Mouse (Mus musculus) layer of hippocampus, adult 2 months (tissue): Measurements from ENCODE around the gene Gpr171. TPM values are rescaled to one million over a fixed set of nuclear protein-coding genes. Genes with fewer than 3 reads are reported as not detected.
A peak's percentile ranks its signal among the peaks of the same experiment; 100 is the strongest.
"Not testable (repeated sequence)": the region's sequence is repeated elsewhere in the genome, so short reads cannot be mapped to it uniquely, and the experiment has no call there.

Source experiments
- DNase-seq, 2 experiments: peaks; one replicate each; pipeline ENCODE4 v3.0.0; 2022; ENCODE audit warnings: low spot score in 2 of 2
- H3K27ac ChIP-seq: fragments of 200-600 bp; 2 replicates; pipeline ENCODE4 v1.8.1; 2022
- H3K4me3 ChIP-seq: fragments of 200-600 bp; 2 replicates; pipeline ENCODE4 v1.8.1; 2022; ENCODE audit warnings: mild to moderate bottlenecking
- CTCF ChIP-seq: fragments of 200-600 bp; conservative IDR thresholded peaks from 2 replicates; pipeline ENCODE4 v1.8.1; 2022; ENCODE audit warnings: antibody characterized with exemption, mild to moderate bottlenecking, moderate library complexity
- long read RNA-seq, 2 experiments: library from polyadenylated mRNA; stranded (forward); transcript quantifications; one replicate each; pipeline ENCODE4 v2.0.0; 2021; ENCODE audit warnings: borderline mapping rate in 2 of 2
- total RNA-seq, 2 experiments: library from RNA; stranded (reverse); gene quantifications; 2 replicates each; pipeline ENCODE4 v1.2.3; 2021

The Gpr171 gene
- not detected for total RNA-seq
- long read RNA-seq, experiment 1 = 0 reads
- long read RNA-seq, experiment 2 = 0 reads

- DNase-seq = no peak
- H3K4me3 ChIP-seq = no peak within 1 kb of the TSS
- TF ChIP-seq CTCF = no peak
- H3K27ac ChIP-seq = no peak within 1 kb of the TSS
Observed at GRCm38 (mm10) chr3:59101218-59101986, at the start of gene Gpr171. Gpr171 (minus strand) TSS chr3:59101821.

GRCm38 (mm10) chr3:59150624-59151023 lies 49.0 kb upstream of the Gpr171 start:
- no peak for TF ChIP-seq CTCF
- Histone ChIP-seq H3K4me3 (no peak overlapping the region), H3K27ac (no peak overlapping the region)
- DNase-seq = no peak

- Histone ChIP-seq H3K4me3 (no peak overlapping the region), H3K27ac (peak overlapping the region; percentile 63)
- peak in 1 of 2 experiments; percentile 39 for DNase-seq
- TF ChIP-seq CTCF = no peak
Observed at GRCm38 (mm10) chr3:59149646-59150045, 48.0 kb upstream of the Gpr171 start.

GRCm38 (mm10) chr3:59145194-59145593 lies 43.6 kb upstream of the Gpr171 start:
- no peak for TF ChIP-seq CTCF
- Histone ChIP-seq H3K4me3 (no peak overlapping the region), H3K27ac (no peak overlapping the region)
- DNase-seq = no peak

- DNase-seq = no peak
- no peak for TF ChIP-seq CTCF
- no peak overlapping the region for H3K4me3 ChIP-seq
- 0 out of 2 replicates have a peak overlapping the region, but pooled peaks have one; percentile 46 for H3K27ac ChIP-seq
Observed at GRCm38 (mm10) chr3:59141507-59142305, 40.1 kb upstream of the Gpr171 start.

- H3K27ac ChIP-seq = 0 out of 2 replicates have a peak overlapping the region, but pooled peaks have one; percentile 46
- DNase-seq, H3K4me3 ChIP-seq: not testable (repeated sequence)
Observed at GRCm38 (mm10) chr3:59140941-59141340, 39.3 kb upstream of the Gpr171 start.

GRCm38 (mm10) chr3:59140115-59140514 lies 38.5 kb upstream of the Gpr171 start:
- no peak overlapping the region for H3K4me3 ChIP-seq
- no peak for DNase-seq
- no peak overlapping the region for H3K27ac ChIP-seq
- no peak for TF ChIP-seq CTCF

GRCm38 (mm10) chr3:59139651-59140051 lies 38.0 kb upstream of the Gpr171 start:
- H3K27ac ChIP-seq = no peak overlapping the region
- H3K4me3 ChIP-seq = no peak overlapping the region
- DNase-seq = no peak
- no peak for TF ChIP-seq CTCF

GRCm38 (mm10) chr3:59138946-59139468 lies 37.4 kb upstream of the Gpr171 start:
- H3K4me3 ChIP-seq = no peak overlapping the region
- DNase-seq = no peak
- H3K27ac ChIP-seq = no peak overlapping the region
- TF ChIP-seq CTCF = no peak

GRCm38 (mm10) chr3:59135911-59136653 lies 34.5 kb upstream of the Gpr171 start:
- Histone ChIP-seq H3K4me3 (no peak overlapping the region), H3K27ac (peak overlapping the region; percentile 46; the same call in 1 of the 2 replicates)
- no peak for DNase-seq
- TF ChIP-seq CTCF = no peak

GRCm38 (mm10) chr3:59133189-59133588 lies 31.6 kb upstream of the Gpr171 start:
- DNase-seq = no peak
- no peak for TF ChIP-seq CTCF
- Histone ChIP-seq H3K27ac (no peak overlapping the region), H3K4me3 (no peak overlapping the region)

GRCm38 (mm10) chr3:59131966-59132365 lies 30.3 kb upstream of the Gpr171 start:
- peak overlapping the region; percentile 67; the same call in 1 of the 2 replicates for H3K27ac ChIP-seq
- no peak for DNase-seq
- no peak for TF ChIP-seq CTCF
- no peak overlapping the region for H3K4me3 ChIP-seq

- H3K27ac ChIP-seq = peak overlapping the region; percentile 67; the same call in 1 of the 2 replicates
- no peak for TF ChIP-seq CTCF
- no peak for DNase-seq
- no peak overlapping the region for H3K4me3 ChIP-seq
Observed at GRCm38 (mm10) chr3:59131081-59131480, 29.5 kb upstream of the Gpr171 start.
